Mouse (Mus musculus): Measurements from ENCODE around the gene Fam71e1.

GRCm38 (mm10) chr7:44466006-44466887 is 30.1 kb upstream of the Fam71e1 start:
- TF ChIP-seq CTCF (IDR thresholded peaks at IDR 0.05), result no peak
- TF ChIP-seq EP300 (IDR thresholded peaks at IDR 0.05), result no peak

All from lung, postnatal 0 days (tissue).